Mouse (Mus musculus) E14TG2a.4 (cell line): Measurements from ENCODE around the gene Sema3f.

Source experiments
- CTCF ChIP-seq: conservative IDR thresholded peaks from 2 replicates; pipeline ENCODE4 v1.5.1; 2014; ENCODE audit warnings: low read length
- NANOG ChIP-seq: IDR thresholded peaks from 2 replicates; pipeline ENCODE4 v1.6.1; 2014; ENCODE audit warnings: borderline replicate concordance, low read length, mixed read lengths
- POU5F1 ChIP-seq: IDR thresholded peaks from 2 replicates; pipeline ENCODE4 v1.6.1; 2014; ENCODE audit warnings: low read length, borderline replicate concordance

- TF ChIP-seq CTCF (no peak), NANOG (no peak), POU5F1 (no peak)
Observed at GRCm38 (mm10) chr9:107734567-107734971, 24.3 kb upstream of the Sema3f start.
